Comparison of ENCODE assay signal across 8 mouse cellular contexts in the genomic region with DNA sequence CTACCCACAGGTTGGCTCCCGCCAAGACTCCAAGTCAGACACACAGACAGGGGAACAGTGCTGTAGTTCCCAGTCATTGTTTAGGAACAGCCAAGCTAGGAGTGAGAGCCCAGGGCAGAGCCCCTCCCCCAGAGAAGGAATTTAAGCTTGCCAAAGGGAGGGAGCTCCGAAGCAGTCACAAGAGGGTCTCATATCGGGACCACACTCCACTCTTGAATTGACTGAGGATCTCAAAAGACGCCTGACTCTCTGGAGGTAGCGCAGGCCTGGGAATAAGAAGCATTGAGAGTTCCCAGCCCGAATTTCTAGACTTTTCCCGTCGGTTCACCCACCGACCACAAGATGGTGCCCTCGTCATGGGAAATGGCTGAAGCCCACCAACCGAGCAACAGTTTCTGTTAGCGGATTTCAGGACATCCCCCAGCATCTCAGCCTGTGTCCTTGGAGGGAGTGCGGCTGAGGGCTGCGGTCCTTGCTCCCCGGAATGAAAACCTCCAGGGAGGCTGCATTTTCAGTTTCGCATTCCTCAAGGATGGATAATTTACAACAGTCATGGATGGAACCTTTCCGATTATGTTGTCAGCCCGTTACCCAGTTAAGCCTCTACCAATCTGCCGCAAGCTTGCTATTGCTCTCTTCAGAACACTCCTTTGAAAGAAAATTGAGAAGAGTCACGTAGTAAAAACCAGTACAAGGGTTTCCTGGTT. TPM values are rescaled to one million over a fixed set of nuclear protein-coding genes. Genes with fewer than 3 reads are reported as not detected.
DNase-seq lines count a peak whose midpoint lies in the region; ATAC-seq and TF ChIP-seq lines count a peak whose summit lies in the region.

No protein-coding gene starts in this region.

- DNase-seq in B cell, adult 2 months, result peak; percentile 73 to 75
- peak; percentile 80 for DNase-seq in brain, adult 2 months (ENCODE audit: low read depth, low spot score)
- DNase-seq in forebrain, embryonic 10.5 days (ENCODE audit: extremely low spot score, low spot score), result peak; percentile 87
- DNase-seq in kidney, postnatal 10 days, result peak; percentile 86
- peak; percentile 88 for DNase-seq in neural tube, embryonic 11.5 days (ENCODE audit: low spot score)
- peak; percentile 67 for DNase-seq in stomach, postnatal 0 days (ENCODE audit: low spot score)

- peak overlapping the region; percentile 57 for H3K9ac ChIP-seq in heart, embryonic 14.5 days (ENCODE audit: low read length)
- no peak overlapping the region for H3K9ac ChIP-seq in liver, embryonic 12.5 days
- no peak overlapping the region for H3K9ac ChIP-seq in neural tube, embryonic 11.5 days (ENCODE audit: low read length)
- no peak overlapping the region for H3K9ac ChIP-seq in stomach, postnatal 0 days (ENCODE audit: low read length)

- no peaks in the 10 kb centered on the region for H3K36me3 ChIP-seq in forebrain, embryonic 10.5 days (replicated peaks)
- peaks cover 11% of the 10 kb centered on the region; the same call in 1 of the 2 replicates for H3K36me3 ChIP-seq in heart, embryonic 14.5 days (ENCODE audit: control insufficient read depth, insufficient read depth, low read length)
- no peaks in the 10 kb centered on the region for H3K36me3 ChIP-seq in liver, embryonic 12.5 days
- H3K36me3 ChIP-seq in neural tube, embryonic 11.5 days (ENCODE audit: control insufficient read depth, insufficient read depth, low read length), result no peaks in the 10 kb centered on the region
- no peaks in the 10 kb centered on the region for H3K36me3 ChIP-seq in stomach, postnatal 0 days (ENCODE audit: control insufficient read depth, insufficient read depth, low read length)

- WGBS in forebrain, embryonic 10.5 days, result 7% methylated on average over 20 of the region's 20 CpGs
- WGBS in heart, embryonic 14.5 days, result 8% methylated on average over 20 of the region's 20 CpGs
- 16% methylated on average over 20 of the region's 20 CpGs for WGBS in liver, embryonic 12.5 days (ENCODE audit: insufficient replicate concordance)
- 9% methylated on average over 20 of the region's 20 CpGs for WGBS in neural tube, embryonic 11.5 days
- WGBS in stomach, postnatal 0 days, result 10% methylated on average over 20 of the region's 20 CpGs

- peak overlapping the region; percentile 38 for H3K4me3 ChIP-seq in forebrain, embryonic 10.5 days
- peak overlapping the region; percentile 36 for H3K4me3 ChIP-seq in heart, embryonic 14.5 days (ENCODE audit: control insufficient read depth in 1 of 2, insufficient read depth in 1 of 2, low read depth in 1 of 2, low read length in 2 of 2)
- H3K4me3 ChIP-seq in liver, embryonic 12.5 days, result no peak overlapping the region
- no peak overlapping the region; the same call in 1 of the 2 replicates for H3K4me3 ChIP-seq in neural tube, embryonic 11.5 days (ENCODE audit: low read depth, low read length)
- H3K4me3 ChIP-seq in stomach, postnatal 0 days (ENCODE audit: low read depth, low read length), result peak overlapping the region; percentile 24

- H3K4me2 ChIP-seq in heart, embryonic 14.5 days (ENCODE audit: low read length), result peak overlapping the region; percentile 68
- peak overlapping the region; percentile 40 for H3K4me2 ChIP-seq in liver, embryonic 12.5 days
- peak overlapping the region; percentile 31 for H3K4me2 ChIP-seq in neural tube, embryonic 11.5 days (ENCODE audit: low read depth)
- H3K4me2 ChIP-seq in stomach, postnatal 0 days (replicated peaks; ENCODE audit: low read depth), result peak overlapping the region; percentile 57

- peak overlapping the region; percentile 40; the same call in 1 of the 2 replicates for H3K27ac ChIP-seq in forebrain, embryonic 10.5 days
- no peak overlapping the region for H3K27ac ChIP-seq in heart, embryonic 14.5 days (replicated peaks in 1 of 2; ENCODE audit: control insufficient read depth in 1 of 2, insufficient read depth in 1 of 2, low read depth in 2 of 2, low read length in 2 of 2)
- H3K27ac ChIP-seq in liver, embryonic 12.5 days, result no peak overlapping the region
- H3K27ac ChIP-seq in neural tube, embryonic 11.5 days (ENCODE audit: low read depth, low read length), result no peak overlapping the region
- H3K27ac ChIP-seq in stomach, postnatal 0 days (replicated peaks), result no peak overlapping the region

- TF ChIP-seq CTCF in stomach, postnatal 0 days (IDR thresholded peaks at IDR 0.05; ENCODE audit: low read depth), result peak; percentile 91

- H3K9me3 ChIP-seq in forebrain, embryonic 10.5 days, result no peaks in the 10 kb centered on the region
- no peaks in the 10 kb centered on the region for H3K9me3 ChIP-seq in heart, embryonic 14.5 days (ENCODE audit: control insufficient read depth, low read length)
- no peaks in the 10 kb centered on the region for H3K9me3 ChIP-seq in liver, embryonic 12.5 days (replicated peaks)
- no peaks in the 10 kb centered on the region for H3K9me3 ChIP-seq in neural tube, embryonic 11.5 days (ENCODE audit: control insufficient read depth, low read length)
- H3K9me3 ChIP-seq in stomach, postnatal 0 days (ENCODE audit: control insufficient read depth, low read length), result no peaks in the 10 kb centered on the region

- peaks cover 30% of the 10 kb centered on the region for H3K27me3 ChIP-seq in forebrain, embryonic 10.5 days (ENCODE audit: poor library complexity, severe bottlenecking)
- no peaks in the 10 kb centered on the region for H3K27me3 ChIP-seq in heart, embryonic 14.5 days (ENCODE audit: control insufficient read depth, insufficient read depth, low read length)
- H3K27me3 ChIP-seq in liver, embryonic 12.5 days (replicated peaks), result peaks cover 23% of the 10 kb centered on the region
- H3K27me3 ChIP-seq in neural tube, embryonic 11.5 days (ENCODE audit: control insufficient read depth, insufficient read depth, low read length), result no peaks in the 10 kb centered on the region
- no peaks in the 10 kb centered on the region for H3K27me3 ChIP-seq in stomach, postnatal 0 days (ENCODE audit: control insufficient read depth, insufficient read depth, low read length)

- peaks cover 13% of the 10 kb centered on the region for H3K4me1 ChIP-seq in forebrain, embryonic 10.5 days
- peaks cover under 1 to 3% of the 10 kb centered on the region in 2 experiments; a peak in 1 of 4 replicates for H3K4me1 ChIP-seq in heart, embryonic 14.5 days (ENCODE audit: control insufficient read depth in 2 of 2, insufficient read depth in 2 of 2, low read length in 2 of 2)
- no peaks in the 10 kb centered on the region for H3K4me1 ChIP-seq in liver, embryonic 12.5 days
- H3K4me1 ChIP-seq in neural tube, embryonic 11.5 days (ENCODE audit: control insufficient read depth, insufficient read depth, low read length), result no peaks in the 10 kb centered on the region
- H3K4me1 ChIP-seq in stomach, postnatal 0 days (replicated peaks; ENCODE audit: control insufficient read depth, insufficient read depth), result no peaks in the 10 kb centered on the region

- no peak; the same call in 1 of the 2 replicates for ATAC-seq in heart, embryonic 14.5 days (ENCODE audit: insufficient number of reproducible peaks, insufficient read depth, low FRiP score, low read depth)
- ATAC-seq in liver, embryonic 12.5 days, result no peak
- ATAC-seq in neural tube, embryonic 11.5 days (ENCODE audit: insufficient read depth, low FRiP score, low TSS enrichment), result 0 out of 2 replicates have a peak, but pooled peaks have one; percentile 63
- ATAC-seq in stomach, postnatal 0 days (ENCODE audit: low FRiP score, low TSS enrichment), result peak; percentile 47; the same call in 1 of the 2 replicates

- TF ChIP-seq EP300 in stomach, postnatal 0 days (optimal IDR thresholded peaks at IDR 0.05), result no peak

RNA-seq across cellular contexts. Expression of gene Foxo3, which starts 31.6 kb away (rescaled TPM):
- polyA plus RNA-seq in forebrain, embryonic 10.5 days (2016; fragmentation: Nextera tagmentation; extraction: Ambion mirVana), result 2.1 and 2.3 TPM in 2 replicates
- 6.3 and 7.1 TPM in 2 replicates for polyA plus RNA-seq in heart, embryonic 14.5 days (2014; fragmentation: Nextera tagmentation; extraction: Ambion mirVana)
- 16.9 and 17.9 TPM in 2 replicates for polyA plus RNA-seq in liver, embryonic 12.5 days (2016; fragmentation: Nextera tagmentation; extraction: Ambion mirVana)
- 3.9 and 4.9 TPM in 2 replicates for polyA plus RNA-seq in neural tube, embryonic 11.5 days (2014; fragmentation: Nextera tagmentation; extraction: Ambion mirVana)
- 7.6 and 8.0 TPM in 2 replicates for polyA plus RNA-seq in stomach, postnatal 0 days (2015; fragmentation: Nextera tagmentation; extraction: Ambion mirVana)

Comparison
In these comparisons a context has a peak if more than half of its experiments do, and no peak if none do; other contexts are left out.
1. H3K4me3 ChIP-seq: peak in forebrain, embryonic 10.5 days (single experiment), heart, embryonic 14.5 days (2 of 2) and stomach, postnatal 0 days (single experiment); none in liver, embryonic 12.5 days (single experiment) and neural tube, embryonic 11.5 days (single experiment).
2. ATAC-seq: peak in neural tube, embryonic 11.5 days (single experiment) and stomach, postnatal 0 days (single experiment); none in heart, embryonic 14.5 days (single experiment) and liver, embryonic 12.5 days (single experiment).
3. Peak in every context shown above with its lines, with median percentiles within 50 percentile points of each other: DNase-seq and H3K4me2 ChIP-seq.